Mouse (Mus musculus) lung, postnatal 0 days (tissue): Measurements from ENCODE around the gene Klf17. TPM values are rescaled to one million over a fixed set of nuclear protein-coding genes. Genes with fewer than 3 reads are reported as not detected.
"Not testable (repeated sequence)": the region's sequence is repeated elsewhere in the genome, so short reads cannot be mapped to it uniquely, and the experiment has no call there.

Source experiments
- ATAC-seq: fragments of 200-750 bp; cut with Nextera tagmentation; 2 replicates; pipeline ENCODE4 v1.8.0; 2017; ENCODE audit warnings: moderate library complexity
- DNase-seq: peaks from one replicate; pipeline ENCODE4 v3.0.0-alpha.2; 2016; ENCODE audit warnings: low spot score
- H3K27ac ChIP-seq: fragments of 300-500 bp; sonication (generic); 2 replicates; pipeline ENCODE4 v1.5.1; 2014; ENCODE audit warnings: antibody characterized with exemption, mild to moderate bottlenecking, low read length, mixed read lengths
- H3K27me3 ChIP-seq: fragments of 300-500 bp; sonication (generic); replicated peaks from 2 replicates; pipeline ENCODE4 v1.6.1; 2014; ENCODE audit warnings: low read length, mixed read lengths; ENCODE audit not compliant: insufficient read depth
- H3K36me3 ChIP-seq: fragments of 300-500 bp; sonication (generic); 2 replicates; pipeline ENCODE4 v1.6.1; 2014; ENCODE audit warnings: low read length, mixed read lengths; ENCODE audit not compliant: insufficient read depth
- H3K4me1 ChIP-seq: fragments of 300-500 bp; sonication (generic); 2 replicates; pipeline ENCODE4 v1.6.1; 2014; ENCODE audit warnings: antibody characterized with exemption, low read depth, low read length, mixed read lengths; ENCODE audit not compliant: insufficient read depth
- H3K4me2 ChIP-seq: fragments of 300-500 bp; sonication (generic); replicated peaks from 2 replicates; pipeline ENCODE4 v1.6.1; 2014; ENCODE audit warnings: low read depth, mild to moderate bottlenecking, low read length, moderate library complexity, mixed read lengths
- H3K4me3 ChIP-seq: fragments of 300-500 bp; sonication (generic); 2 replicates; pipeline ENCODE4 v1.5.1; 2014; ENCODE audit warnings: low read depth, low read length
- H3K9ac ChIP-seq: fragments of 300-500 bp; sonication (generic); replicated peaks from 2 replicates; pipeline ENCODE4 v1.6.1; 2014; ENCODE audit warnings: low read depth, mild to moderate bottlenecking
- H3K9me3 ChIP-seq: fragments of 300-500 bp; sonication (generic); 2 replicates; pipeline ENCODE4 v1.6.1; 2016; ENCODE audit warnings: low read length, mixed read lengths
- CTCF ChIP-seq: IDR thresholded peaks from 2 replicates; pipeline ENCODE4 v1.5.1; 2016; ENCODE audit warnings: antibody characterized with exemption, mild to moderate bottlenecking
- EP300 ChIP-seq: IDR thresholded peaks from 2 replicates; pipeline ENCODE4 v1.6.1; 2016; ENCODE audit warnings: antibody characterized with exemption, mild to moderate bottlenecking, control low read depth
- WGBS: fragments of 180-500 bp; shearing (Covaris S2); extraction: QIAGEN DNeasy Blood & Tissue Kit; methylation state at CpG from one replicate; pipeline ENCODE4 v1.1.7; 2014; 5-methylcytosine and 5-hydroxymethylcytosine counted together
- polyA plus RNA-seq: library from polyadenylated mRNA; unstranded; fragments of >200 nt; fragmentation: Nextera tagmentation; extraction: Ambion mirVana; gene quantifications from 2 replicates; pipeline ENCODE4 v1.2.1, GENCODE M21; 2015

The Klf17 gene
- polyA plus RNA-seq, 1 experiment from 2014 or later: not detected

GRCm38 (mm10) chr4:117788308-117788707 lies 22.9 kb upstream of the Klf17 start:
- DNase-seq (peak; percentile 28), ATAC-seq (no peak)

GRCm38 (mm10) chr4:117786963-117787362 lies 21.5 kb upstream of the Klf17 start:
- Histone ChIP-seq H3K4me2 (no peak overlapping the region), H3K4me3 (no peak overlapping the region), H3K27ac (no peak overlapping the region), H3K4me1 (no peaks in the 10 kb centered on the region), H3K9ac (no peak overlapping the region), H3K9me3 (no peaks in the 10 kb centered on the region), H3K27me3 (no peaks in the 10 kb centered on the region), H3K36me3 (no peaks in the 10 kb centered on the region)
- TF ChIP-seq CTCF (no peak), EP300 (no peak)
- ATAC-seq (peak; percentile 92), DNase-seq (peak; percentile 66)
- 14% methylated on average over 8 of the region's 8 CpGs for WGBS

More at GRCm38 (mm10) chr4:117788308-117788707, 22.9 kb upstream of the Klf17 start:
- no peak overlapping the region for H3K27ac ChIP-seq
- no peaks in the 10 kb centered on the region for H3K36me3 ChIP-seq
- H3K27me3 ChIP-seq: no peaks in the 10 kb centered on the region
- no peak overlapping the region for H3K4me2 ChIP-seq
- no peak overlapping the region for H3K9ac ChIP-seq
- WGBS: 48% methylated on average over 10 of the region's 10 CpGs
- TF ChIP-seq EP300 (peak; percentile 73; the same call in 1 of the 2 replicates), CTCF (no peak)
- H3K9me3 ChIP-seq: no peaks in the 10 kb centered on the region
- no peaks in the 10 kb centered on the region for H3K4me1 ChIP-seq
- H3K4me3 ChIP-seq: no peak overlapping the region

DNA sequence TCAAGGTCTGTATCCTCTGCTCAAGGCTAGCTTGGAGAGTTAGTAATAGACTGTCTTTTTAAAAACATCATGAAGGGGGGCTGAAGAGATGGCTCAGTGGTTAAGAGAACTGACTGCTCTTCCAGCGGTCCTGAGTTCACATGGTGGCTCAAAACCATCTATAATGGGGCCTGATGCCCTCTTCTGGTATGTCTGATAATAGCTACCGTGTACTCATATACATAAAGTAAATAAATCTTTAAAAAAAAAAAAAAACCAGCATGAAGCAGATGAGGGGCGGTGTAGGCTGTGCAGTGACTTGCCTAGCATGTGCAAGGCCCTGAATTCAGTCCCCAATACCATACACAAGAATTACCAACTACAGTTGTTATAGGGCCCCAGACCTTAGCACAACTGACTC lies 17.5 kb upstream of the Klf17 start:
- DNase-seq: no peak
- Histone ChIP-seq H3K9ac (no peak overlapping the region), H3K9me3 (no peaks in the 10 kb centered on the region), H3K4me2 (no peak overlapping the region), H3K4me3 (no peak overlapping the region), H3K4me1 (no peaks in the 10 kb centered on the region), H3K27ac (no peak overlapping the region), H3K27me3 (no peaks in the 10 kb centered on the region), H3K36me3 (no peaks in the 10 kb centered on the region)
- no peak for TF ChIP-seq EP300
- no peak for TF ChIP-seq CTCF
- 67% methylated on average over 3 of the region's 3 CpGs for WGBS
- no peak for ATAC-seq

- WGBS: 16% methylated on average over 9 of the region's 9 CpGs
- H3K9ac ChIP-seq: no peak overlapping the region
- TF ChIP-seq EP300 (no peak), CTCF (no peak)
Observed at GRCm38 (mm10) chr4:117772960-117773359, 7.5 kb upstream of the Klf17 start.

GRCm38 (mm10) chr4:117770935-117771334 lies 5.5 kb upstream of the Klf17 start:
- peak; percentile 63 for DNase-seq
- no peaks in the 10 kb centered on the region for H3K36me3 ChIP-seq
- ATAC-seq: no peak
- H3K27ac ChIP-seq: no peak overlapping the region
- H3K4me2 ChIP-seq: no peak overlapping the region
- no peak overlapping the region for H3K4me3 ChIP-seq
- H3K4me1 ChIP-seq: no peaks in the 10 kb centered on the region
- TF ChIP-seq EP300 (no peak), CTCF (peak; percentile 69)
- H3K9me3 ChIP-seq: no peaks in the 10 kb centered on the region
- H3K27me3 ChIP-seq: no peaks in the 10 kb centered on the region
- no peak overlapping the region for H3K9ac ChIP-seq
- WGBS: 16% methylated on average over 5 of the region's 5 CpGs

More at GRCm38 (mm10) chr4:117772960-117773359, 7.5 kb upstream of the Klf17 start:
- H3K36me3 ChIP-seq: no peaks in the 10 kb centered on the region
- no peak overlapping the region for H3K27ac ChIP-seq
- H3K9me3 ChIP-seq: no peaks in the 10 kb centered on the region
- no peaks in the 10 kb centered on the region for H3K4me1 ChIP-seq
- H3K4me3 ChIP-seq: no peak overlapping the region
- no peaks in the 10 kb centered on the region for H3K27me3 ChIP-seq
- DNase-seq (no peak), ATAC-seq (no peak)
- H3K4me2 ChIP-seq: no peak overlapping the region

DNA sequence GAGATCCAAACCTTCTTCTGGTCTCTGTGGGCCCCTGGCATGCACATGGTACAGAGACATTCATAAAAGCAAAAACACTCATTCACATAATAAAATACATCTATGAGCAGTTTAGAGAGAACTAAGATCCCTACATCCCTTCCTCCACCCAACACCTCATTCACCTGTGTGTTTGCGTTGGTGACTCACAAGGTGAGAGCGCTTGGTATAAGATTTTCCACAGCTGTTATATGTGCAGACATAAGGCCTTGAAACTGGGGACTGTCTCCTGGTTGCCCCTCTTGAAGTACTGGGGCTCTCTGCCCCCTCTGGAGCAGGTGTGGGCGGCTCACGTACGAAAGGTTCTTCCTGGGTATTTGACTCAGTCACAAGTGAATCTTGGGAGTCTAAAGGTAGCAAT lies 5.3 kb downstream of the Klf17 start:
- H3K36me3 ChIP-seq: no peaks in the 10 kb centered on the region
- TF ChIP-seq EP300: no peak
- TF ChIP-seq CTCF: no peak

DNA sequence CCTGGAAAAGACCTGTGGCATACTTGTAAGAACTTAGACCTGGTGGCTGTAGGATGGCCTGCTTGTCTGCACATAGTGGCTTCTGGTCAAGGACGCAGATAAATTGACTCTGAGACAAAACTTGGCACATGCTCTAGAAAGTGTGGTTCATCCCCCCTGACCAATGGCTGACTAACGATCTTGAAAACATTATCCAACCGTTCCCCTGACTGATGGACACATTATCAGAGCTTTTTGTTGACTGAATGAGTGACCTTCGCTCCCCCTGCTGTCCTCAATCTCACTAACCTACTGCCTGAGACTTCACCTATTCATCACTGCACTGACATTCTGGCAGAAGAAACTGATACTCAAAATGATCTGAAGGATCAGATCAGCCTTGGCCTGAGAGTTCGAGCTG lies 13.0 kb downstream of the Klf17 start:
- not testable (repeated sequence) for DNase-seq, H3K27ac ChIP-seq, H3K36me3 ChIP-seq, H3K4me3 ChIP-seq, H3K27me3 ChIP-seq, H3K4me1 ChIP-seq, H3K9ac ChIP-seq, H3K9me3 ChIP-seq, ATAC-seq, H3K4me2 ChIP-seq
- WGBS: 30% methylated on average over 5 of the region's 5 CpGs

More for the DNA sequence above, 5.3 kb downstream of the Klf17 start:
- Histone ChIP-seq H3K4me1 (no peaks in the 10 kb centered on the region), H3K27me3 (no peaks in the 10 kb centered on the region), H3K9ac (no peak overlapping the region), H3K9me3 (no peaks in the 10 kb centered on the region), H3K4me3 (no peak overlapping the region), H3K27ac (no peak overlapping the region), H3K4me2 (no peak overlapping the region)
- DNase-seq (no peak), ATAC-seq (no peak)
- WGBS: 86% methylated on average over 5 of the region's 5 CpGs
